Mouse (Mus musculus) embryo, embryonic 11 days (tissue): ENCODE measurements around the gene Ush1g.

Experiments
- DNase-seq: peaks from one replicate; pipeline ENCODE4 v3.0.0-alpha.2; 2015

The Ush1g gene

DNA sequence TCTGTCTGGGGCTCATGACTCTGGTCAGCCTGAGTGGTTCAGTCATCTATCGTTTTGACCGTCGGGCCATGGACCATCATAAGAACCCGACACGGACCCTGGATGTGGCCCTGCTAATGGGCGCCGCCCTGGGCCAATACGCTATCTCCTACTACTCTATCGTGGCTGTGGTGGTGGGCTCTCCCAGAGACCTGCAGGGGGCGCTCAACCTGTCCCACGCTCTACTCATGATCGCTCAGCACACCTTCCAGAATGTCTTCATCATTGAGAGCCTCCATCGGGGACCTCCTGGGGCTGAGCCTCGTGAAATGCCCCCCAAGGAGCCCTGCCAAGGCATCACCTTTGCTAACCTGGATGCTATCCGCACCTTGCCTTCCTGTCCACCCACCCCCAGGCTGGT is 7.5 kb upstream of the Ush1g start:
- DNase-seq, result no peak

DNA sequence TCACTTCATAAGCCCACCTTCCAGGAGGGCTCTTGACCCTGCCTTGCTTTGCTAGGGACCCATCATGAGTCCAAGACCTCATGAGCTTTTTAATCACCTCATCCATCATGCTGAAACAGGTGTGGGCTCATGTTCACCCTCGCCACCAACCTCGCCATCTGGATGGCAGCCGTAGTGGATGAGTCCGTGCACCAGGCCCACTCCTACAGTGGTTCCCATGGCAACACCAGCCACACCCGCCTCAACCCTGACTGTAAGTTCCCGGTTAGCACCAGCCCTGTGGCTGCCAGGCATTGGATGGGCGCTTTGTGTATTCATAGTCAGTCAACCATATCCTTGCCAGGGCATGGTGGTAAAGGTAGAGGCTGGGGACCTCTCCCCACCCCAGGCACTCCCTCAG is 4.9 kb upstream of the Ush1g start:
- DNase-seq, result no peak

DNA sequence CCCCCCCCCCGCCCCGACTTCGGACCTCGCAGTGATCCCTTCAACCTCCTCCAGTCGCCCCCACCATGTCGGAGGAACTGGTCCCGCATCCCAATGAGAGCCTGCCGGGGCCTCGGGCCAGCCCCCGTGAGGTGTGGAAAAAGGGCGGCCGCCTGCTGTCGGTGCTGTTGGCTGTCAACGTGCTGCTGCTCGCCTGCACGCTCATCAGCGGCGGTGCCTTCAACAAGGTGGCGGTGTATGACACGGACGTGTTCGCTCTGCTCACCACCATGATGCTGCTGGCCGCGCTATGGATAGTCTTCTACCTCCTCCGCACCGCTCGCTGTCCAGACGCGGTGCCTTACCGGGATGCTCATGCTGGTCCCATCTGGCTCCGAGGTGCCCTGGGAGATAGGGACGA is 1.5 kb upstream of the Ush1g start:
- no peak for DNase-seq

DNA sequence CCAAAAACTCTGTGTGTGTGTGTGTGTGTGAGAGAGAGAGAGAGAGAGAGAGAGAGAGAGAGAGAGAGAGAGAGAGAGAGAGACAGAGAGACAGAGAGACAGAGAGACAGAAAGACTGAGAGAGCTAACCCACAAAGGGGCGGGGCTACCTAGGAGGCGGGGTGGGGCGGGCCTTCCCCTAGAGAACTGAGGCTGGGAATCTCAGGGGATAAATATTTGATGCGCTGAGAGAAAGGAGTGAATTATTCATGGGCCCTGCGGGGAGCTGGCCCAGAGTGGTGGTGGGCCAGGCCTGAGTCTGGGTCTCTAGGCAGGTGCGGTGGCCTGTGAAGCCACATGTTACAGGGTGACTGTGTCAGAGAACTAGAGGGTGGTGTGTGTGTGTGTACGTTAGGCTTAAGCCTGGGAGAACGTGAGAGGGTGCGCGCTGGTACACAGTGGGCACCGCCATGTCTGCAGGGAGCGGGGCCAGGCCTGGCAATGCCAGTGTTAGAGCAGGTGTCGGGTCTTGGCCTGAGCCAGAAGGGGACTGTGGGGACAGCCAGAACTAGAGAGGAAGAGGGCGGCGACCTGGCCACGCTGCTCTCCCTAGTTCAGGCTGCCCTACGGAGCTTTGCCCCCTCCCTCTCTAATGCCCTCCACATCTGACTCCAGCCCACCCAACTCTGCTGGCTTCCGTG is 2.0 kb downstream of the Ush1g start:
- peak; percentile 44 for DNase-seq

DNA sequence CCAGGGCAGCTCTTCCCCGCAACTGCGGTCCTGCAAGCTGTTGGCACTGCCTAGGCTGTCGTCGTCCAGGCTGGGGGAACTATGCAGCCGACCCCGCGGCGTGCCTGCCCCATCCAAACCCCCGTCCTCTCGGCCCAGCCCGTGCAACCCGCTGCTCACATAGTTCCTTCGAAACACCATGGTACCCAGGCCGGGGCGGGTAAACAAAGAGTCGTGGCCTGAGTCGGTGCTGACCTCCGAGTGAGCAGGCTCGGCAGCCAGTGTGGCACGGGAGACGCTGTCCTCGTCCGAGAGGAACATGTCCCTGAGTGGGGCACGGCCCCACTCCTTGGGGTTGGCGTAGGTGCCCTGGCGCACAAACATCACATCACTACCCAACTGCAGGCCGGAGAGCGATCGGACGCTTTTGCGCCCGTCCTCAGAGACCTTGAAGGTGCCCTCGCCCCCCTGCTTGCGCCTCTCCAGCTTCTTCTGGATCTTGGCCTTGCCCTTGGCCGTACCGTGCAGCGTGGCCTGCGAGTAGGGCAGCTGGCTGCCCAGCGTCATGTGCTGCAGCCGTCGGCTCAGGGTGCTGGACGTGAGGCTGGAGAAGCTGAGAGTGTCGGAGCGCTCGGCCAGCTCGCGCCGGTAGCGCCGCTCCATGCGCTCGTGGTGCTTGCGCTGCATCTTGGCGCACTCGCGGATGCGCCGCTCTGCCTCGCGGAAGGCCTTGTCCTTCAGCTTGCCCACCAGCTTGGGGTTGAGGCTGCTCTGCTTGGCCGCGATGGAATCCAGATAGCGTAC is 3.4 kb downstream of the Ush1g start:
- peak; percentile 39 for DNase-seq

GRCm38 (mm10) chr11:115317204-115317603 is 4.6 kb downstream of the Ush1g start:
- no peak for DNase-seq

DNA sequence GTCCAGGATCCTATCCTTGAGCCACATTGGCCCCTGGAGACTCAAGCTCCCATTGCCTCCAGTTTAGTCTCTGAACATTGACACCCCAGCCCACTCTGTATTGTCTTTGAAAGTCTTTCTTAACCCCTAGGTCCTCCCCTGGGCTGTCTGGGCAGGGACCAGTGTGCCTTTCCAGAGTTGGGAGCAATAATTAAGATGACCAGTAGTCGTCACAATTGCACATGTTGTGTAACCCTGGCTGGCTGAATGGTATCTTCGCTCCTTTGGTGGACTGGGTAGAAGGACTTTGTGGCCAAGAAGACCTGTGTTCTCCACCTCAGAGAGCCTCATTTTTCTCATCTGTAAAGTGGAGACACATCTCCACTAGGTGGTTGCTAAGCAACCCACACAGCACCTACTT is 7.6 kb downstream of the Ush1g start:
- no peak for DNase-seq

GRCm38 (mm10) chr11:115308781-115309180 is 13.1 kb downstream of the Ush1g start:
- no peak for DNase-seq

DNA sequence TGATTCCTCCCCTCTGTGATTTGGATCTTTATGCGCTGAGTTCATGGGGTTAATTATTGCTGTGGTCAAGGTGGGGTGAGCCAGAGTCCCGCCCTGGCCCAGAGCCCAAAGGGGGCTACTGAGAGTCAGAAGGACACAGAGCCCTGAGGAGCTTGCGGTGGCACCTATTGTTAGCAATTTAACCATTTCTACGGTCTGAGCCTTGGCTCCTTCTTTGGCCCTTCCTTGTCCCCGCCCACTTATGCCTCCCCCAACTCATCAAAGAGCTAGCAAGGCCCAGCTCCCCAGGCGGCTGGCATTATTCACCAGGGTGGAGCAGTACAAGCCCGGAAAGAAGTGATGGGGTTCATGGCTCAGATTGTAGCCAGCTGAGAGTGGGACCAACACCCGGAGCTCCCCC is 15.0 kb downstream of the Ush1g start, which contains the start of gene Otop2:
TSS of gene Otop2 (plus strand) at position 301 of the 400 bp plus-strand sequence.
- no peak for DNase-seq

DNA sequence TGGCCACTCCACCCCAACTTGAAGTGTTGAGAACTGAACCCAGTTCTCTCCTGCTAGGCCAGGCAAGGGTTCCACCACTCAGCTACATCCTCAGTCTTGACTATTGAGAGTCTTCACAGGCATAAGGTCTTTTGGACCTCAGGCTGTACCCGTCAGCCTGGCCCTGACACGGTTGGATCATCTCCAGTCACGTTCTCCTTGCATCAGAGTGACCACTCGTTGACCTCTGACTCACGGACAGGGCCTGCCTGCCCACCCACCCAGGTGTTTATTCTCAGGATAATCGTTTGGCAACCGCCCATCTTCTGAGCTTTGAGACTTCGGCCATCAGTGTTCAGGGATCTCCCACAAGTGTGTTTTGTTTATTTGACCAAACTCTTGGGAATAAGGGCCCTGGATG is 18.7 kb downstream of the Ush1g start:
- no peak for DNase-seq

DNA sequence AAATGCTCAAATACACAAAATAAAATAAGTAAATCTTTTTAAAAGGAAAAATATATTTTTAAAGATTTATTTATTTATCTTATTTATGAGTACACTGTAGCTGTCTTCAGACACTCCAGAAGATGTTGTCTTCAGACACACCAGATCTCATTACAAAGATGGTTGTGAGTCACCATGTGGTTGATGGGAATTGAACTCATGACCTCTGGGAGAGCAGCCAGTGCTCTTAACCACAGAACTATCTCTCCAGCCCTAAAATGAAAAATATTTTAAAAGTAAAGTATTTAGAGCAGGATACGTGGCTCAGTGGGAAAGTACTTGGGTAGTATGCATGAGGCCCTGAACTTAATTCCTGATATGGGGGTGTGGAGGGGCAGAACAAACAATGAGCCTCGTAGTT is 20.5 kb downstream of the Ush1g start:
- DNase-seq, result no peak

- DNase-seq, result no peak
Measured at GRCm38 (mm10) chr11:115300745-115301144, 21.1 kb downstream of the Ush1g start.

- DNase-seq, result no peak
Measured at GRCm38 (mm10) chr11:115298160-115298559, 23.7 kb downstream of the Ush1g start.

GRCm38 (mm10) chr11:115297214-115297826 is 24.5 kb downstream of the Ush1g start, which contains the start of gene Fads6:
TSS of gene Fads6 (minus strand) at chr11:115297663.
- DNase-seq, result peak; percentile 74

GRCm38 (mm10) chr11:115296471-115297210 is 25.2 kb downstream of the Ush1g start:
- DNase-seq, result no peak

DNA sequence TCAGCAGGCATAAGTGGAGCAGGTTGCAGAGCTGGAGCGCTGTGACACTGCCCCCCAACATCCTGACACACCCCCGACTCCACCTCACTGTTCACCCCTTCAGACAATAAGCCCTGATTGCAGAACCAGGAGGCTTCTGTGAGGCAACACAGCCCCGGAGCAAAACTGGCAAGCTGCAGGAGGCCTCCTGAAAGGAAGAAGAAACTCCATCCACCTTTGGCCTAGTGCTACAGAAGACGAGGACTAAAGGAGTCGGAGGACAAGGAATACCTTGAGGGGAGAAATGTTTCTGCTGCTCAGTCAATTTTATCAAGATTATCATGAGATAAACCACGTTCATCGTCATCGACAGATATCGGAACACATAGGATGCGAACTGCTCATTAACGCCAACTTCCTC is 25.9 kb downstream of the Ush1g start:
- no peak for DNase-seq

DNA sequence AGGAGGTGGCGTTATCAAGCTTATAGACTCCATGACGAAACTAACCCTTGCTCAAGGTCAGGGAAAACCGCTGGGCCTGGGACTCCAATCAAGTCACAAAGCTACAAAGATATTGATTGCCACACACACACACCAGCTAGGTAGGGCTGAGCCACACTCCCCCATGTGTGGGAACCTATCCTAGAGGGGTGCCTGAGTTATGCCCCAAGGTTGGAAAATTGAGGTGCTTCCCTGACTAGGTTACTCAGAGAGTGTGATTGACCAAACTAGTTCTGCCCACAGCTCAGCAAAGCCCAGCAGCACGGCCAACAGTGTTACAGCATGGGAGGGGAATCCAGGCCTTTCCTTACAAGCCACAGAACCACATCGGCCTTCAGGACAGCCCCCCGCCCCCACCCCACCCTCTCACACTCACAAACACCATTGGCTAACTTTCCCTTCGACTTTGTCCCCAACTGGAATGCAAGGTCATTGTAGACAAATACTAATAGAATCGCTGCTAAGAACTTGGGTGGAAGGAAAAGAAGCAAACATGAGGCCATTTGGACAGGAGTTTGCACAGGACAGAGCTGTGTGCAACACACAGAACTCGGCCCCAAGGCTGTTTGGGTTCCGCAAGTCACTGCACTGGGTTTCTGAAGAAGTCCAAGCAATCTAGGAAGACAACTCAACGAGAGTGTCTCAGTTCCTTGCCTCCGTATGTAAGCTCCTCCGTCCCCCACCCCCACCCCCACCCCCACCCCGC is 29.0 kb downstream of the Ush1g start:
- no peak for DNase-seq

DNA sequence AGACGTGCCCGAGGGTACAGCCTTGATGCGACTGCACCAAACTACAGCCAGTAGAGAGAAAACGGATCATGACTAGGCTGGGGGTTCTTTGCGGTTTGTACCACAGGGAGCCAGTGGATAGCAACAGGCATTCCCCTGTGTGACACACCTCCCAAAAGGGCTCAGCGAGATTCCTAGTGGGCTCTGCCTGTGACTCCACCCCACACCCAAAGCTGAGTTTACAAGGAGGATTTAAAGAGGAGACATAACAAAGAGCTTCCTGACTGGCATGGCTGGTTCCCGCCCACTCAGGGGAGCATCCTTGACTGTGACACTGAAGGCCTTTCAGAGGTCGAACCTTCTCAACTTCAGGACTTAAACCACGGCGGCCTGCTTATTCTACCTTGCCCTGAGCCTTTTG is 30.3 kb downstream of the Ush1g start:
- DNase-seq, result no peak

DNA sequence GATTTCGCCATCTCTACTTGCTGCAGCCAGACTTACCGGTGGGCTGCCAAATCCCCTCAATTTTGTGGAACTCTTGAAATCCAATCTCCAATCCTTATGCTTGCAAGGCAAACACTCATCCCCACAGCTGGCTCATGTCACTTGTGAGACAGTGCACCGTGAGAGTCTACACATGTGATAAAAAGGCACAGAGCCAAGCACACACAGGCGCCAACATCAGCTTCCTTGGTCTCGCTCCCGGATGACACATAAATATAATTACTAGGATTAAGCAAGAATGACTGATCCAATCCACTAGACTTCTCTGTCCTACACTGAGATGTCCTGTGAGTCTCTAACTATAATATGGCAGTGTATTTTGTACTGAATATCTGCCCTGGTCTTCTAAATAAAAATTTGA is 30.9 kb downstream of the Ush1g start:
- no peak for DNase-seq

- no peak for DNase-seq
Measured at GRCm38 (mm10) chr11:115290314-115290713, 31.5 kb downstream of the Ush1g start.

DNA sequence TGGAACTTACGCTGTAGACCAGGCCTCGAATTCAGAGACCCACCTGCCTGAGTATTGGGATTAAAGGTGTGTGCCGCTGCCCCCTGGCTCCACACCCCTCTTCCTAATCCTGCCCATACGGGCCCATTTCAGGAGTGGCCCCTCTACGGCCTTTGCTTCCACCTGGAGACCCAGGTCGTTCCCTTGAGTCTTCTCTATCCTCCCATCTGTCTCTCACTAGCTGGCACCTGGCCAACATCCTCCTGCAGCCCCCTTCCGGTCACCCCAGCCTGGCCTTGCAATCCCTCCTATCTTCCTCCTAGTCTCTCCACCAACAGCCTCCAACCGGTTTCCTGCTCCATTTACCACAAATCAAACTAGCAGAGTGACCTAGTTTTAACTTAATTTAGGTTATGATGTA is 32.0 kb downstream of the Ush1g start:
- no peak for DNase-seq

- no peak for DNase-seq
Measured at GRCm38 (mm10) chr11:115288305-115288704, 33.5 kb downstream of the Ush1g start.

GRCm38 (mm10) chr11:115287386-115287785 is 34.5 kb downstream of the Ush1g start:
- no peak for DNase-seq
